Mouse (Mus musculus): ENCODE data around the gene Donson.

- TF ChIP-seq CTCF (IDR thresholded peaks at IDR 0.05; ENCODE audit: extremely low read depth, insufficient read depth, low read length): no peak
- TF ChIP-seq POLR2A (IDR thresholded peaks at IDR 0.05; ENCODE audit: extremely low read depth, insufficient read depth, low read length): no peak
Observed at GRCm38 (mm10) chr16:91649781-91650180, 38.8 kb downstream of the Donson start.
